Mouse (Mus musculus): ENCODE measurements around the gene Bola1.

- TF ChIP-seq CTCF (IDR thresholded peaks at IDR 0.05; ENCODE audit: low read depth, low read length) (no peak), POLR2A (IDR thresholded peaks at IDR 0.05; ENCODE audit: extremely low read depth, insufficient read depth, low read length) (no peak)
Observed at GRCm38 (mm10) chr3:96251787-96252186, 32.3 kb upstream of the Bola1 start.
